Mouse (Mus musculus) limb, embryonic 12.5 days (tissue): Measurements from ENCODE around the gene Aldh1a2. TPM values are rescaled to one million over a fixed set of nuclear protein-coding genes. Genes with fewer than 3 reads are reported as not detected.

Experiments used
- ATAC-seq: fragments of 200-750 bp; cut with Nextera tagmentation; 2 replicates; pipeline ENCODE4 v1.8.0; 2017; ENCODE audit warnings: low read depth, moderate TSS enrichment; ENCODE audit not compliant: insufficient number of reproducible peaks, insufficient read depth, low FRiP score, low TSS enrichment
- H3K27ac ChIP-seq: fragments of 300-500 bp; sonication (generic); 2 replicates; pipeline ENCODE4 v1.5.1; 2016; ENCODE audit warnings: mild to moderate bottlenecking, moderate library complexity
- H3K27me3 ChIP-seq: fragments of 300-500 bp; sonication (generic); 2 replicates; pipeline ENCODE4 v1.6.1; 2016; ENCODE audit warnings: mild to moderate bottlenecking, moderate library complexity
- H3K36me3 ChIP-seq: fragments of 300-500 bp; sonication (generic); 2 replicates; pipeline ENCODE4 v1.6.1; 2016; ENCODE audit warnings: mild to moderate bottlenecking, moderate library complexity
- H3K4me1 ChIP-seq: fragments of 300-500 bp; sonication (generic); replicated peaks from 2 replicates; pipeline ENCODE4 v1.6.1; 2016
- H3K4me2 ChIP-seq: fragments of 300-500 bp; sonication (generic); 2 replicates; pipeline ENCODE4 v1.6.1; 2016; ENCODE audit warnings: mild to moderate bottlenecking, moderate library complexity
- H3K4me3 ChIP-seq: fragments of 300-500 bp; sonication (generic); replicated peaks from 2 replicates; pipeline ENCODE4 v1.5.1; 2016; ENCODE audit warnings: mild to moderate bottlenecking
- H3K9ac ChIP-seq: fragments of 300-500 bp; sonication (generic); replicated peaks from 2 replicates; pipeline ENCODE4 v1.6.1; 2016; ENCODE audit warnings: mild to moderate bottlenecking, moderate library complexity
- H3K9me3 ChIP-seq: fragments of 300-500 bp; sonication (generic); 2 replicates; pipeline ENCODE4 v1.6.1; 2016; ENCODE audit warnings: mild to moderate bottlenecking, moderate library complexity
- WGBS: fragments of 180-500 bp; shearing (Covaris S2); methylation state at CpG from one replicate; pipeline ENCODE4 v1.1.7; 2016; 5-methylcytosine and 5-hydroxymethylcytosine counted together
- polyA plus RNA-seq: library from polyadenylated mRNA; unstranded; fragments of >200 nt; fragmentation: Nextera tagmentation; extraction: Ambion mirVana; gene quantifications from 2 replicates; pipeline ENCODE4 v1.2.1, GENCODE M21; 2016

The Aldh1a2 gene
- polyA plus RNA-seq, 1 experiment from 2014 or later: 103 TPM

DNA sequence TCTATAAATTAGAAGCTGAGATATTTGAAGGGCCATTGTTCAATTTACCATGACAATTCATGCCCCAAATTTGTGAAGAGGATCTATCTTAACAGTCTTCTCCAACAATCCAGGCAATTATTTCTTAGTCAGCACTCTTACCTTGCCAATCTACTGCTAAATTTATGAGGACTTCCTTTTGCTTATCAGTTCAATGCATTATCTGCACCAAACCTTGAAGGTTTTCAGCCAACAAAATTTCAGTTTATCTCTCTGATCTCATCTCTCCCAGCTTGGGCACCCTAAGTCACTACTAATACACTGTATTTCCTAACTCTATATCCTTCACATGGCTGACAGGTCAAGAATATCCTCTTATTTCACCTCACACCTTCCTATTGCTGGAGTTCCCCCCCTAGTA is 30.3 kb upstream of the Aldh1a2 start:
- Histone ChIP-seq H3K36me3 (no peaks in the 10 kb centered on the region), H3K4me3 (no peak overlapping the region), H3K9ac (no peak overlapping the region), H3K9me3 (no peaks in the 10 kb centered on the region), H3K4me2 (no peak overlapping the region), H3K27me3 (no peaks in the 10 kb centered on the region), H3K4me1 (no peaks in the 10 kb centered on the region), H3K27ac (no peak overlapping the region)
- no peak for ATAC-seq

DNA sequence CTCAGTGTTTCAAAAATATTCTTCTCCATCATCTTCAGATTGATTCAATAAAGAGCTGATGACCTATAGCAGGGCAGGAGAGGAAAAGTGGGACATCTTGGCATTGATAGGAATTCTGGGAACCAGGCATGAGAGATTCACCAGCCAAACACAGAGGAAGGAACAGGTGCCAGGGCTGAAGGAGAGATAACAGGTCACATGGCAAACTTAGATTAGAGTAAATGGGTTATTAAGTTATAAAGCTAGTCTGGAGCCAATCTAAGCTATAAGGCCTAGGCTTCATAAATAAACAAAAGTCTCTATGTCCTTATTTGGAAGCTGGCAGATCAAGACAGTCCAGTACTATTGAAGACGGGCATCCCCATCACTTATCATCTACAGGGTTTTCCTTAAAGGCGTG is 29.8 kb upstream of the Aldh1a2 start:
- Histone ChIP-seq H3K36me3 (no peaks in the 10 kb centered on the region), H3K4me3 (no peak overlapping the region), H3K27me3 (no peaks in the 10 kb centered on the region), H3K9ac (no peak overlapping the region), H3K9me3 (no peaks in the 10 kb centered on the region), H3K27ac (no peak overlapping the region), H3K4me2 (no peak overlapping the region), H3K4me1 (no peaks in the 10 kb centered on the region)
- 90% methylated on average over 2 of the region's 2 CpGs for WGBS
- no peak for ATAC-seq

DNA sequence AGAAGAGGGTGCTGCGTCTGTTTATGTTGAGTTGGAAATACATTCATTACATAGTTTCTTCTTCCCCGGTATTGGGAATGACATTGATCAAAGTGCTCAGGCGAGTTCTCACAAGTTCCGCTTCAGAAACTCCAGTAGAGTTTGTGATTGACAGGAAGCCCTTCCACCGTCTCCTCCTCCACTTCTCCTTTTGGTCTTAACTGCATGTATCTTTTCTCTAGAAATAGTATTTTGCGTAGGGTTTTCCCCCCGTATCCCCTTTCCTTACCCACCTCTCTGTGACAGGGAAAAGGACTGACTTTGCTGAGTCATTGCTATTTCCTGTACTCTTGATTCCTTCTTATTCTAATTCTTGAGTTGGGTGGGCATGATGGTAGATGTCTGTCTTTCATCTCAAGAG is 28.2 kb upstream of the Aldh1a2 start:
- no peak for ATAC-seq
- WGBS: 86% methylated on average over 7 of the region's 7 CpGs

DNA sequence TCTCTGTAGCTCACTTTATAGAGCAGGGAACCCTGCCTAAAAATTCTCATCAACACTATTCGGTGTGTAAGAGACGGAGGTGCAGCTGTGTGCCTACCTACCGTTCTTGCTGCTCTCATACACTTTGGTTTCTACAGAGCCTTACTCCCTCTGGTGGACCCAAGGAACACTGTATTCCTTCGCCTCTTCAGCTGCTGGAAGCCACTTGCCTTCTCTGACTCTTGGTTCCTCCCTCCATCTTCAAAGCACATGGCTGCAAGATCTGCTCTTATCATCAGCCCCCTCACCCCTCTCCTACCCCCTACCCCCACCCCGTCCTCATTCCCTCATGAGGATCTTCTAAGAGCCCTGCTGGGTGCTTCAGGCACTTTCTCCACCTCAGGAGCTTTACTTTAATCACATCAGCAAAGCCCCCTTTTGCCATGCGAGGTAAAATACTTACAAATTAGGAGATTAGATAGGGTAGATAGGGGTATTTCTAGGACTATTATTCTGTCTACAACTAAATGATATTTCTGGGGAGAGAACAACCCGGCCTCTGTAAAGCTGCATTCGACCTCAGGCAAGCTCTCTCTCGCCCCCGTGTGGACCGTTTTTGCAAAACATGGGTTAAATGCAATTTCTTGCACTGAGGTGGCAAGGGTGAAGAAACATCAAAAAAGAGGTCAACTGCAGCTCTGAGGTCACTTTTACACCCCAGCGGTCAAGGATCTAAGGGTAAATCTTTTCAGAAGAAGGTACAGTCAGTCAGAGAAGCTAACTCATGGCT is 26.8 kb upstream of the Aldh1a2 start:
- Histone ChIP-seq H3K4me3 (no peak overlapping the region), H3K9ac (no peak overlapping the region), H3K4me1 (no peaks in the 10 kb centered on the region), H3K27ac (no peak overlapping the region), H3K4me2 (peak overlapping the region; percentile 48), H3K36me3 (no peaks in the 10 kb centered on the region), H3K27me3 (no peaks in the 10 kb centered on the region), H3K9me3 (no peaks in the 10 kb centered on the region)
- no peak for ATAC-seq
- WGBS: 14% methylated on average over 12 of the region's 12 CpGs

More for the DNA sequence above, 28.2 kb upstream of the Aldh1a2 start:
- no peak overlapping the region for H3K4me2 ChIP-seq
- no peaks in the 10 kb centered on the region for H3K4me1 ChIP-seq
- H3K27me3 ChIP-seq: no peaks in the 10 kb centered on the region
- no peaks in the 10 kb centered on the region for H3K9me3 ChIP-seq
- H3K4me3 ChIP-seq: no peak overlapping the region
- H3K27ac ChIP-seq: no peak overlapping the region
- H3K36me3 ChIP-seq: no peaks in the 10 kb centered on the region
- H3K9ac ChIP-seq: no peak overlapping the region

DNA sequence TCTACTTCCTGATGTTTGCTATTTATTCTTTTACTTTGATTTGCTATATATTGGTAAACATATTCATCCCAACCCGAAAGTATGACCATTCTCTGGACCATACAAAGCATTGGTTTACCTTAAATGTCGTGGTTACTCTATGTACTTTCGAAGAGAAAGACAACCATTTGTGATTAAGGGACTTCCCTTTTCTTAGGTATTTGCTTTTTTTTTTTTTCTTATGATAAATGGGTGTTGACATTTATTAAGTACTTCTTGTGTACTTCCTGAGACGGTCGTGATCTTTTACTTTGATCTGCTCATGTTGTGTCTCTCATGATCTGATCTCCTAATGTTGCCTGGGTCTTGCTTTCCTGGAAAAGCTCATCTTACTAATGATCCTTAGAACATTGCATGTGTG is 16.8 kb upstream of the Aldh1a2 start:
- Histone ChIP-seq H3K4me2 (no peak overlapping the region), H3K4me3 (no peak overlapping the region), H3K9ac (no peak overlapping the region), H3K27me3 (0 out of 2 replicates have a peak, but pooled peaks cover 7% of the 10 kb centered on the region), H3K27ac (no peak overlapping the region), H3K4me1 (no peaks in the 10 kb centered on the region), H3K9me3 (no peaks in the 10 kb centered on the region), H3K36me3 (no peaks in the 10 kb centered on the region)
- no peak for ATAC-seq
- 82% methylated on average over 5 of the region's 5 CpGs for WGBS

DNA sequence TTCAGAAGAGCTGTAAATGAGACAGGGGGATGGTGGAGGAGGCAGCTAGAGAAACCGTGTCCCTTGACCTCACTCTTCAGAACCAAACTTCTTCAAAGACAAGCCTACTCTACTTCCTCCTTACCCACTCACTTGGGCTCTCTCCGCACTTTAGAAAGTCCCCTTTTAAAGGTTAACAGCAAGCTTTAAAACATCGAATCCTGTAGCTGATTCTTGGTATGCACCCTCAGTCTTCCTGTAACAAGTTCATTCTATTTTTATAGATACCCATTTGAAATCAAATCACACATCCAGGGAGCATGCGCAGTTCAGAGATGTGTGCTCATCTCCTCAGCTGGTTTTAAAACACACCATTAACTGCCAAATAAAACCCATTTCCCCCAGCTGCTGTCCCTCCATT is 13.3 kb upstream of the Aldh1a2 start:
- Histone ChIP-seq H3K4me2 (no peak overlapping the region), H3K36me3 (no peaks in the 10 kb centered on the region), H3K27me3 (0 out of 2 replicates have a peak, but pooled peaks cover 7% of the 10 kb centered on the region), H3K27ac (no peak overlapping the region), H3K4me3 (no peak overlapping the region), H3K4me1 (no peaks in the 10 kb centered on the region), H3K9ac (no peak overlapping the region), H3K9me3 (no peaks in the 10 kb centered on the region)
- no peak for ATAC-seq
- WGBS: 76% methylated on average over 4 of the region's 4 CpGs

DNA sequence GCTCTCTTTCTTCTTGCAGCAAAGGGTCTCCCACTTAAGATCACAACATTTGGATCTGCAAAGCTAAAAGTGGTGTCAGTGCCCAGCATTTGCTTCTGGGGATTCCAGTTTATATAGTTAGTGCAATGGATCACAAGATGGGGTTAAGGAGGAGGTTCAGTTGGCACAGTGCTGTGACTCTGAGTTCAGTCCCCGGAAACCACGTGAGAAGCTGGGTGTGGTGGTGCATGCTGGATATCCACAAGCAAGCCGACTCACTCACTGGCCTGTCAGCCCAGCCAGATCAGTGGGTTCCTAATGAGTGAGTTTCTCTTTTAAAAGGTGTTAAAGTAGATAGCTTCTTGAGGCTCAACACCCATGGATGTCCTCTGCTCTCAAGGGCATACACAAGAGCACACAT is 6.3 kb upstream of the Aldh1a2 start:
- Histone ChIP-seq H3K4me1 (no peaks in the 10 kb centered on the region), H3K27me3 (peaks cover 35% of the 10 kb centered on the region), H3K9me3 (no peaks in the 10 kb centered on the region), H3K27ac (no peak overlapping the region), H3K36me3 (no peaks in the 10 kb centered on the region), H3K9ac (no peak overlapping the region), H3K4me3 (no peak overlapping the region), H3K4me2 (no peak overlapping the region)
- 74% methylated on average over 3 of the region's 3 CpGs for WGBS
- ATAC-seq: no peak

DNA sequence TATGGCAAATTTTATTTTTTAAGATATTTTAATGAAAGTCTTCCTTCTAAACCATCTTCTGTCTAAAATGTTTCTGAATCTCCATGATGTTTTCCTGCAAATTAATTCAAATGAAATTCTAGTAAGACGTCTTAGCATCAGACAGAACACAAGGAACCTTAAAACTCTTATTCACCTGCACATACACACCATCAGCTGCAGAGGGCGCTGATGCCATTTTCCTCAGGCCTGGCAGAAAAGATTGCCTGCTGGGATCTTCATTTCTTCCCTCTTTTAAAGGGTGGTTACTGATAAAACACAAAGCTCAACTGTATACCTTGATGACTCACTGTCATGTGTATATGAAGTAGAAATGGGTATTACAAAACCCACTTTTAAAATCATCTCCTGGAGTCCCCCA is 4.7 kb upstream of the Aldh1a2 start:
- no peak for ATAC-seq
- Histone ChIP-seq H3K4me2 (no peak overlapping the region), H3K4me1 (peaks cover 9% of the 10 kb centered on the region), H3K27me3 (peaks cover 50% of the 10 kb centered on the region), H3K4me3 (no peak overlapping the region), H3K9me3 (no peaks in the 10 kb centered on the region), H3K9ac (no peak overlapping the region), H3K27ac (no peak overlapping the region), H3K36me3 (no peaks in the 10 kb centered on the region)
- 18% methylated on average over 2 of the region's 2 CpGs for WGBS

DNA sequence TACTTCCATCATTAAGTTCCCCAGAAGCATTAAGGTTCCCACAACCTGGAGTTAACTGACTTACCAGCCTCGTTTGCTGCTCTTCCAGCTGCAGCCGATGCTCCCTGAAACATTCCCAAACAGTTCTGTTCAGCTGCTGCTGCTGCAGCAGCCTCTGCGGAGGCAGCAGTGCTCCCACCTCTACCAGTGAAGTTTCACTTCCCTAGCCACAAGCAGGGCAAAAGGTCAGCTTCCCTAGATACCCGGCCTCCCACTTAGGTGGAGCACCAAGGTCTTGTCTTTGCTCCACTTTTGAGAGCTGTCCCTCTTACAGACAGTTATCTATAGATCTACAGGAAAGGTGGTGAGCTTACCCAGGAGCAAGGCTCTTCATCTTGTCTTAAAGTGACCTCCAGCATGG is 2.0 kb upstream of the Aldh1a2 start:
- no peak overlapping the region for H3K9ac ChIP-seq
- H3K27ac ChIP-seq: no peak overlapping the region
- H3K27me3 ChIP-seq: peaks cover 63% of the 10 kb centered on the region
- no peak for ATAC-seq
- H3K4me1 ChIP-seq: peaks cover 15% of the 10 kb centered on the region
- 19% methylated on average over 4 of the region's 4 CpGs for WGBS
- no peaks in the 10 kb centered on the region for H3K36me3 ChIP-seq
- H3K4me3 ChIP-seq: no peak overlapping the region
- H3K4me2 ChIP-seq: no peak overlapping the region
- H3K9me3 ChIP-seq: no peaks in the 10 kb centered on the region

DNA sequence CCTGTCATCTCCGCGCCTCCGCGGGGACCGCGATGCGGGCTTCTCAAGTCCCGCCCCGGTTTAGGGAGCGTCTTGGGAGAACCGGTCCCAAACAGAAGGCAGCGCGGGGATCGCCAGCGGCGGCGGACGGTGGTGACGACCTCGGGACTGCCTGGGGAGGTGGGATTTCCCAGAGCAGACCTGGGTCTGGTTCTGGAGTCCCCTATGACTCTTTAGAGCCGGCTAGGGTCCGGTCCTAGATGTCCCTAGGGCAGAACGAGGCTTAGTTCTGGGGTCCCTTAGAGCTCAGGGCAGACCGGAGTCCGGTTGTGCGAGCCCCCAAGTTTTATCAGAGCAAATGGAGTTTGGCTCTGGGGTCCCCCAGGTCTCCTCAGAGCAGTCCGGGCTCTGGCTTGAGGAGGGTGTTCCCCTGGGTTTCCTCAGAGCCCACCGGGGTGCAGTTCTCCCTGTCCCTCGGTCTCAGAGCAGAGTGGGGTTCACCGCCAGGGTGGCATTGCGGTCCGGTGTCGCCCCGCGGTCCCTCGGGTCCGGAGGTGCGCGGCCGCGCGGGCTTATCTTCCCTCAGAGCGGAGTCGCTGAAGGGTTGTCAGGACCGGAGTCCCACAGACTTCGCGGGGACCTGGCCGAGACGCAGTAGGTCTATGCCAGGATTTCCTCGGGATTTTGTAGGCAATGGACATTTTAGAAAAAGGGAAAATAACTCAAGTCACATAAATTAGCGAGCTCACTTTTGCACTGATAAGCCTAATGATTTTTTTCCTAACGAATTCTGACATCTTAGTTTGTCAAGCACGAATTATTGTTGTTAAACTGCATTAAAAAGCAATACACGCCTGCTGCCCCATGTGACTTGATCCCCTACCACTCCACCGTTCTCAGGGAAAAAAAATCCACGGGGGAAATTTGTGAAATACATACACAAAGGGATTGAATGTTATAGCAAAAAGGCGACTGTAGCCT is 727 bp downstream of the Aldh1a2 start:
- ATAC-seq: peak; percentile 64; the same call in 1 of the 2 replicates
- Histone ChIP-seq H3K4me3 (peak overlapping the region; percentile 49), H3K27ac (no peak overlapping the region), H3K27me3 (peaks cover 63% of the 10 kb centered on the region), H3K4me1 (peaks cover 15% of the 10 kb centered on the region), H3K9me3 (no peaks in the 10 kb centered on the region), H3K9ac (peak overlapping the region; percentile 52), H3K36me3 (no peaks in the 10 kb centered on the region), H3K4me2 (peak overlapping the region; percentile 73)
- under 1% methylated on average over 57 of the region's 57 CpGs for WGBS

DNA sequence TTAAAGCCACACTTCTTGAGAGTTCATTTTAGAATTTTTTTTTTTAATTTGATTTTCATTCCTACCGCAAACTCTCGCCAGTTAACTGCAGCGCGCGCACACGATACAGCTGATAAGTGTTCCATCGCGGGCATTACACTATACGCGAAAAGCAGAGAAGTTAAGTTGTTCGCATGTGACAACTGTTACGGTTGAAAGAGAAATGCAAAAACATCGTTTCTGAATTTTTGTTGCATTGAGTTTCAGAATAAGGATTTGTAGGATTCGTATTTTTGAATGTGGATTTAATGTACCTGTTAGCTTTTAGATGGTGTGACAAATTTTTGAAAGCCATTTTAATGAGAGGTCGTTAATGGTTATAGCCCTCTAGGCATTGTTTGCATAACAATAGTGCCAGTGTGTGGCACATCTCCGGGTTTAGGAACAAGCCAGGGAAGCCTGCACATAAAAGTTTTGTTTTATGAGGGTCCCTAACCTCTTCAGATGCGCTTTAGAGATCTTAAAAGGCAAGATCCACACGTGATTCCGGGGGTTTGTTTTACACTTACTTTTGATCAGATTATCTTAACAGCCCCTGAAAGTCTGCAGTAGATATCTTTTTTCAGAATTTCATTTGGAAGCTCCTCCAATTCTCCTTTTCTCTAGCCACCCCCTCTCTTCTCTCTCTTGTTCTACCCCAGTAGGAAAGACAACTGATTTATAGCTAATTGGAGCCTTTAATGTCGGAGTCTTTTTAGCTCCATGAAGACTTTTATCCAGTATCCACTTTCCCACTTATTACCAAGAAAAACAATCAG is 1.6 kb downstream of the Aldh1a2 start:
- peaks cover 15% of the 10 kb centered on the region for H3K4me1 ChIP-seq
- peak overlapping the region; percentile 49 for H3K4me3 ChIP-seq
- no peak for ATAC-seq
- no peak overlapping the region for H3K9ac ChIP-seq
- H3K9me3 ChIP-seq: no peaks in the 10 kb centered on the region
- 1% methylated on average over 20 of the region's 20 CpGs for WGBS
- peak overlapping the region; percentile 73 for H3K4me2 ChIP-seq
- no peak overlapping the region for H3K27ac ChIP-seq
- H3K27me3 ChIP-seq: peaks cover 63% of the 10 kb centered on the region
- no peaks in the 10 kb centered on the region for H3K36me3 ChIP-seq
